Mouse (Mus musculus) kidney, adult 2 months (tissue): ENCODE data around the gene Gm1527. TPM values are rescaled to one million over a fixed set of nuclear protein-coding genes. Genes with fewer than 3 reads are reported as not detected.
"Not testable (repeated sequence)": the region's sequence is repeated elsewhere in the genome, so short reads cannot be mapped to it uniquely, and the experiment has no call there.

Experiments
- DNase-seq: peaks from one replicate; pipeline ENCODE4 v3.0.0; 2021
- H3K27ac ChIP-seq: fragments of 200-500 bp; 2 replicates; pipeline ENCODE4 v1.5.1; 2012; ENCODE audit warnings: low read depth, low read length, control low read depth, inconsistent platforms; ENCODE audit not compliant: insufficient read depth
- H3K27me3 ChIP-seq: fragments of 200-500 bp; replicated peaks from 2 replicates; pipeline ENCODE4 v1.6.1; 2012; ENCODE audit warnings: mild to moderate bottlenecking, moderate library complexity, low read length, inconsistent platforms; ENCODE audit not compliant: control insufficient read depth, insufficient read depth
- H3K36me3 ChIP-seq: fragments of 200-500 bp; 2 replicates; pipeline ENCODE4 v1.6.1; 2012; ENCODE audit warnings: mild to moderate bottlenecking, moderate library complexity, low read length, inconsistent platforms; ENCODE audit not compliant: control insufficient read depth, insufficient read depth
- H3K4me1 ChIP-seq: fragments of 200-500 bp; 2 replicates; pipeline ENCODE4 v1.6.1; 2011; ENCODE audit warnings: low read length; ENCODE audit not compliant: control insufficient read depth, insufficient read depth
- H3K4me3 ChIP-seq: fragments of 200-500 bp; 2 replicates; pipeline ENCODE4 v1.5.1; 2011; ENCODE audit warnings: mild to moderate bottlenecking, low read depth, low read length, control low read depth; ENCODE audit not compliant: insufficient read depth
- CTCF ChIP-seq: fragments of 200-500 bp; conservative IDR thresholded peaks from 2 replicates; pipeline ENCODE4 v1.5.1; 2011; ENCODE audit warnings: low read depth, mild to moderate bottlenecking, control low read depth, low read length, moderate library complexity, mixed read lengths; ENCODE audit not compliant: insufficient read depth, insufficient read length
- POLR2A ChIP-seq: fragments of 200-500 bp; IDR thresholded peaks from one replicate; pipeline ENCODE4 v1.6.1; 2011; ENCODE audit warnings: low read depth, low read length, control low read depth
- WGBS: fragments of 180-500 bp; shearing (Covaris S2); methylation state at CpG from one replicate; pipeline ENCODE4 v1.1.7; 2018; 5-methylcytosine and 5-hydroxymethylcytosine counted together
- polyA plus RNA-seq: library from polyadenylated mRNA; depleted of rRNA; stranded (reverse); fragments of >200 nt; gene quantifications from 2 replicates; pipeline ENCODE4 v1.2.3, GENCODE M21; 2012; rRNA removed

Gene Gm1527
- polyA plus RNA-seq: not detected in 2 replicates

DNA sequence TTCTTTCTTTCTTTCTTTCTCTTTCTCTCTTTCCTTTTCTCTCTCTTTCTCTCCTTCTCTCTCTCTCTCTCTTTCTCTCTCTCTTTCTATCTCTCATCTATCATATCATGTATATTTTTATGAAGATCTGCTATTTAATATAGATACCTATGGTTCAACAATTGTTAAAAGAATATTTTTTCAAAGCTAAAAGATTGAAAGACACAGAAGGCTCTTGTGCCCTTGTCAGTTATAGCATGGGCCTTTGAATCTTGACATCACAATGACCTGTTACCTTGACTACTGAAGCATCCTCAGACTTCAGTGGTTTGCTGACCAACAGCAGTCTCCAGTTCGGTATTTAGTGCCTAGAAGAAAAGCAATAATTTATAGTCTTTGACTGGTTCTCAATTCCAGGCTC lies at the start of gene Gm1527:
TSS of gene Gm1527 (plus strand) at position 301 of the 400 bp plus-strand sequence.
- H3K27ac ChIP-seq: no peak within 1 kb of the TSS
- no peak within 1 kb of the TSS for H3K4me3 ChIP-seq
- TF ChIP-seq POLR2A: no peak
- no peak for TF ChIP-seq CTCF
- H3K4me1 ChIP-seq: no peaks in the 10 kb centered on the region
- no peaks in the 10 kb centered on the region for H3K36me3 ChIP-seq
- no peak for DNase-seq
- no peaks in the 10 kb centered on the region for H3K27me3 ChIP-seq
- WGBS: 19% methylated on average over 1 of the region's 1 CpGs

DNA sequence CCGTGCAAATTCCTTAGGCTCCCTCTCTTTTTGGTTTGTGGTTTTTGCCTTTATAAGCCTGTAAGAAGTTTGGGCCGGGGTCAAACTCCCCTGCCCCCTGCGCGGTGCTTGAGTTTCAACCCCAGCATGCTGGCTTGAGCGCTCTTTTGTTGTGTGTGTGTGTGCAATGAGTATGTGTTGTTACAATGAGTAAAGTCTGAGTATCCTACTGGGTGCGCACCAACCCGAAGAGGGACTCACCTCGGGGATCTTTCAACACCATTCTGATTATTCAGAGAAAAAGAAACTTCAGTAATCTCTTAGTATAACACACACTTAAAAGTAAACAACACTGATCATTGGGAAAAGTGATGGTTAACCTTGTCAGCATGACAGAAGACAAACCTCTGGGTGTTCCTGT lies 49.2 kb upstream of the Gm1527 start:
- H3K4me1 ChIP-seq: peaks cover 9% of the 10 kb centered on the region; the same call in 1 of the 2 replicates
- DNase-seq: no peak
- no peaks in the 10 kb centered on the region for H3K27me3 ChIP-seq
- 18% methylated on average over 8 of the region's 8 CpGs for WGBS
- no peaks in the 10 kb centered on the region for H3K36me3 ChIP-seq
- peak overlapping the region; percentile 56 for H3K27ac ChIP-seq
- TF ChIP-seq CTCF (no peak), POLR2A (no peak)
- H3K4me3 ChIP-seq: no peak overlapping the region

DNA sequence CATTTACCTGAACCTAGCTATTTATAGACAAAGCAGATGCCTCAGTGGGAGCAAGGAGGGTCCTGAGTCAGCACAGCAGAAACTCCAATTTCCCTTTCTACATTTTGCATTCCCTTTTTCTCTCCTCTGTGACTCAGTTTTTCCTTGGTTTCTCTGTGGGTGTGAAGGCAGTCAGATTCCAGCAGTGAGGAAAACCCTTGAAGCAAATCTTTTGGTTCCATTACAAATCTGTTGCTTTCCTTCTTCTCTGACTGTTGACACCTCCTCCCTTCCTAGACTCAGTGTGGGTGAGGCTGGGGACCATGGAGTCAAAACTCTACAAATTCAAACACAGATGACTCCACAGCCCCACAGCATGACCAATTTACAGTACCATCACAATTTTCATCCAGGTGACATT lies 45.3 kb upstream of the Gm1527 start:
- Histone ChIP-seq H3K27ac (no peak overlapping the region), H3K4me1 (peaks cover 3% of the 10 kb centered on the region; the same call in 1 of the 2 replicates), H3K27me3 (no peaks in the 10 kb centered on the region), H3K36me3 (no peaks in the 10 kb centered on the region), H3K4me3 (no peak overlapping the region)
- DNase-seq: no peak
- TF ChIP-seq CTCF (no peak), POLR2A (no peak)

DNA sequence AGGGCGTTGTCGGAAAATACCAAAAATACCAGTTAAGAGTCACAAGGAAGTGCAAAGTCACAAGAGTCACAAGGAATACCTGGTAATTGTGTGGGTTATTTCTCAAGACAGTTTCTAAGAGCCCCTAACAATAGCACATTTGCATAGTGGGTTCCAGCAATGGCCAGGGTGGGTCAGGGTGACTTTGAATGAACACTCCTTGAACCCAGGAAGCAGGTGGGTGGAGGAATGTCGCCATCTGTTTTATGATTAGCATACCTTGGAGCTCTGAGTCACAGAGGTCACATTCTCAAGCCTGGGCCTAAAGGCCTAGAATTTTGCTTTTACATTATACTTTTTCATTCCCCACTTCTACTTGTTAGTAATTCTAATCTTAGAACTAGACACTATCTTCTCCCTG lies 40.2 kb upstream of the Gm1527 start:
- H3K36me3 ChIP-seq, H3K4me3 ChIP-seq, DNase-seq, H3K27ac ChIP-seq, H3K4me1 ChIP-seq, H3K27me3 ChIP-seq: not testable (repeated sequence)
- WGBS: 78% methylated on average over 3 of the region's 3 CpGs

DNA sequence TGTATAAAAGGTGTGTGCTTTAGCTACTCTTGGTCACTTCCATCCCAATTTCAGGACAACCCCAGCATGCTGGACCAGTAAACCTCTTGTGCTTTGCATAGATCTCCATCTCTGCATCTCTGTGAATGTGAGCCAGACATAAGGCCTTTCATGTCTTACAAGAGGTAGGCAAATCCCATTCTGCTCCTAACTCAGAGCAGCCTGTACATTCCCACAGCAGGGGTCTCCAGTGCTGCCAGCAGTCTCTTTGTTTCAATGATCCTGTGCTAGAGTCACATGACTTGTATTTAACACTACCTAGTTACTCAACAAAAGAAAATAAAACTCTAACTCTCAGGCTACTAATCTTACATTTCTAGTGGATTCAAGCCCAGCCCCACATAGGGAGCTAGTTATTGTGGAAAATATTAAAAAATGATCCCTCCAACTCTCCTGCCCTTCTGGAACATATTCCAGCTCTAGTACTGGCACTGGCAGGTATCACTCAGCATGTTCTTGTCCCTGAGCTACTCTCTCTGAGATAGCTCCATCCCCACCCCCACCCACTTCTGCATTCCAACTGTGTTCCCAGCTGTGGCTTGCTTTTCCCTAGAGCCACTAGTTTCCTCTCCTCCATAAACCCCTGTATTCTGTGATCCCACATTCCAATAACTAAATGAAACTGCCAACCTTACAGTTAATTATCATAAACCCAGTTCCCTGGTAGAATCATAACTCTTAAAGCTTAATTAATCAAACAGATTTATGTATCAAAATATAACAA lies 32.6 kb upstream of the Gm1527 start:
- DNase-seq, H3K4me1 ChIP-seq, H3K27me3 ChIP-seq, H3K27ac ChIP-seq, H3K4me3 ChIP-seq, H3K36me3 ChIP-seq: not testable (repeated sequence)

DNA sequence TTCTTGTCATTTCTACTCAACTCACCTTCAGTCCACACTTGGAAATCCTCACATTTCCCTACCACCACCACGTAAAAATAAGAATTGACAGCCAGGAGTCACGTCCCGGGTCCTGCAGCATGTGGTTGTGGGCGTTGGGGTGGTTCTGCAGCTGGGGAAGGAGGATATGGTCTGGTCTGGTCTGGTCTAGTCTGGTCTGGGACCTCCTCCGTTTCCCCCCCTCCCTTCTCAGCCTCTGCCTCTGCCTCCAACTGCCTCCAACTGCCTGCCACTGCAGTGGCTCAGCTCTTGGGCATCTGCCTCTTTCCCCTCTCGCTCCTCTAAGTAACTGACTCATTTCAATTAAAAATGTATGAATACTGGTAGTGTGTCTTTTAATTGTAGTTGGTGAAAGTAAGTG lies 4.5 kb downstream of the Gm1527 start:
- not testable (repeated sequence) for H3K27me3 ChIP-seq, H3K4me1 ChIP-seq
- 51% methylated on average over 6 of the region's 6 CpGs for WGBS

DNA sequence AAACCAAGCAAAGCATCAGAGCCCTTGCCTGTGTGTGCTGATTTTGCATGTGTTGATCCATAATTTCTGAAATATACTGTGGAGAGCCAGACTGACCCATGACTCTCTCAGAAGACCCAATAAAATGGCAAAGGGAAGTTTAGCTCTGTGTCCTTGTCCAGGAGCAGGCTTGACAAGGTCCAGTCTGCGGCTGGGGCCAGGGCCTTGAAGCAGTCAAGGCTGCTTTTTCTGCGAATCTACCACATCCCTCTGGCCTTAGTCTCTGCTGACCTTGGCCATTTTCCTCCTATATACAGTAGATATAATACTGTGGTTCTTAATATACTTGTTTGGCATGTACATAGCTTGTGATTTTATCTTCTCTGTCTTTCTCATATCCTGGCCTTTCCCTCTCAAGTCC lies 73.5 kb downstream of the Gm1527 start:
- DNase-seq: no peak
- no peaks in the 10 kb centered on the region for H3K27me3 ChIP-seq
- no peak for TF ChIP-seq CTCF
- no peak for TF ChIP-seq POLR2A
- H3K4me1 ChIP-seq: no peaks in the 10 kb centered on the region
- 80% methylated on average over 2 of the region's 2 CpGs for WGBS
- H3K27ac ChIP-seq: no peak overlapping the region
- no peaks in the 10 kb centered on the region for H3K36me3 ChIP-seq
- H3K4me3 ChIP-seq: no peak overlapping the region

More for the DNA sequence above, 4.5 kb downstream of the Gm1527 start:
- not testable (repeated sequence) for H3K27ac ChIP-seq, H3K4me3 ChIP-seq, DNase-seq, H3K36me3 ChIP-seq

DNA sequence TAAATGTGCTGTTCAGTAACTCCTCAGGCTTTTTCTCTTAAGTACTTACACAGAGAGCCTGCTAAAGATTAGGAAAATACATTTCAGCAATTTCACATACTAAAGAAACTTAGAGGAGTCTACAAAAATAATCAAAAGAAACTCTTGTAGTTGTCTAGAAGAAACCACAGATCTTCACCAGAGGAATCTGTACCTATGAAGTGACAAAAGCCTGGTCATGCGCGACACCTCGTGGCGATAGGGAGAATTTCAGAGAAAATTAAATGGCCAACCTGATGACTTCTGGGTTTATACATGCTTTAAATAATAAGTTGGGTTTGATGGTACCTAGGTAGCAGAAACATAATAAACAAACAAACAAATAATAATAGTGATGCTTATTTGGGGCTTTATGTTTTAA lies 76.4 kb downstream of the Gm1527 start:
- Histone ChIP-seq H3K27ac (no peak overlapping the region), H3K27me3 (no peaks in the 10 kb centered on the region), H3K4me1 (no peaks in the 10 kb centered on the region), H3K36me3 (no peaks in the 10 kb centered on the region), H3K4me3 (no peak overlapping the region)
- TF ChIP-seq CTCF (peak; percentile 72), POLR2A (no peak)
- peak; percentile 54 for DNase-seq
- WGBS: under 1% methylated on average over 4 of the region's 4 CpGs

Other genes with a start within 250 kb of the Gm1527 start
- 114 and 127 TPM in 2 replicates for gene Slc2a2, start 194.7 kb upstream of the Gm1527 start, polyA plus RNA-seq
- 1.1 and 1.2 TPM in 2 replicates for gene Eif5a2, start 111.3 kb upstream of the Gm1527 start, polyA plus RNA-seq
- gene Rpl22l1, start 87.2 kb upstream of the Gm1527 start, polyA plus RNA-seq: 6.0 and 14.8 TPM in 2 replicates
- gene Egfem1, start 189.4 kb downstream of the Gm1527 start, polyA plus RNA-seq: 0.25 and 1.2 TPM in 2 replicates